Mouse (Mus musculus): Measurements from ENCODE around the gene Slc22a6. TPM values are rescaled to one million over a fixed set of nuclear protein-coding genes. Genes with fewer than 3 reads are reported as not detected.

Gene Slc22a6
- total RNA-seq (2021): not detected

DNA sequence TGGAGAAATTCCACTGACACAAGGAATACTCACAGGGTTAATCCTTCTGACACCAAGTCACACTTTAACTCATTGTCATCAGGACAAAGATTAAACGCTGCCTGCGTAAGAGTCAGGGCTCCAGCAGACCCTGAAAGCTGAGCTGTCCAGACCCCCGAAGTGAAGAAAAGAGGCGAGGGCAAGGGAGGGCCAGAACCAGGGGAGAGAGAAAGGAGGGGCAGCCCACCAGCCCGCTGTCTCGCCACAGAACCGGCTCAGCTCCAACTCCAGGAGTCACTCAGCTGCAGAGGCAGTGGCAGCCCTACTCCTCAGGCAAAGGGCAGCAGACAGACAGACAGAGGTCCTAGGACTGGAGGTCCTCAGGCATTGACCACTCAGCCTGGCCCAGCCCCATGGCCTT is at the start of gene Slc22a6:
Gene Slc22a6, plus strand, starts transcription at position 136 of the 400 bp plus-strand sequence.
- no peak for DNase-seq

- DNase-seq: peak; percentile 44
Measured at GRCm38 (mm10) chr19:8569453-8569863, 48.4 kb upstream of the Slc22a6 start.

GRCm38 (mm10) chr19:8570341-8571040 is 47.3 kb upstream of the Slc22a6 start:
- no peak for DNase-seq

GRCm38 (mm10) chr19:8571746-8572145 is 46.1 kb upstream of the Slc22a6 start:
- no peak for DNase-seq

GRCm38 (mm10) chr19:8572485-8572884 is 45.4 kb upstream of the Slc22a6 start:
- no peak for DNase-seq

DNA sequence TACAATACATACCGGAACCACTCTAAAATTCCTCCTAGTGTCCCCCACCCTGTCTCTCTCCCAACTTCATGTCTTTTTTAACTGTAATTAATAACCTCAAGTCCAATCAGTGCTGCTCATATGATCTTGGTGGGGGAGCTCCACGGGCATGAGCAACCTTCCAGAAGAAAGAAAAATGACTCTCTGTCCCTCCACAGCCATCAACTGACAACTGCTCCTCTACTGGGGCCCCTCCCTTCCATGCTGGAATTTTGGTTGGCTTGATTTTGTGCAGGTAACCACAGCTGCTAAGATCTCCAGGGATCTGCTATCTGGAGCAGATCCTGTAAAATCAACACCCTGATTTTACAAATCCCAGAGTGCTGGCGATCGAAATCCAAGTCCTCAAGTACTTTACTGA is 40.4 kb upstream of the Slc22a6 start:
- DNase-seq: no peak

DNA sequence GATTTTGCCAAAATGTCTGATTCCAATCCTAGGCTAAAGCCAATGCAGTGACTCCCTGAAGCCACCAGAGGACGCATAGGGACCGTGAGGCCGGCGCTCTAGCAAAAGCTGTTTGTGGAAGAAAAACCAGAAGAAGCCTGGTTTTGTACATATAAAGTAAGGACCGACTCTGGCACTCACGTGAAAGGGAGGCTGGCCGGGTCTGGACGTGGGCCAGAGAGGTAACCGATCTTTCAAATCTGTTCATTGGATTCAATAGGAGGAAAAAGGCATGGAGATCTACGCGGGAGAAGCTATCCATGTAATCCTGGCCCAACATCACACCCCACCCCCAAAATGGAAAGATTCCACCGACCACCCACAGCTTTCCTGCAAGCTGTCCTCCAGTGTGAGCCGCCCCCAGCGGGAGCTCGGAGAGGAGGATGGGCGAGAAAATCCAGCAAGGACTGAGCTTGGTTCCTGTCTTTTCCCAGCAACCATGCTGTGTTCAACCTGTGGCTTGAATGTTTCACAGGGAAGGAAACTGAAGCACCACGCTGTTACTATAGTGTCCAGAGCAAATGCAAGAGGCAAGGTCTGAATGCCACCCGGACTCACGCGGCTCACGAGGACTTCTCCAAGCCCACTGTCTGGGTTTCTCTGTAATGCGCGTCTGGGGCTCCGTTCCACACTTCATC is 39.4 kb upstream of the Slc22a6 start:
- DNase-seq: peak; percentile 69

GRCm38 (mm10) chr19:8578970-8579342 is 38.9 kb upstream of the Slc22a6 start:
- no peak for DNase-seq

DNA sequence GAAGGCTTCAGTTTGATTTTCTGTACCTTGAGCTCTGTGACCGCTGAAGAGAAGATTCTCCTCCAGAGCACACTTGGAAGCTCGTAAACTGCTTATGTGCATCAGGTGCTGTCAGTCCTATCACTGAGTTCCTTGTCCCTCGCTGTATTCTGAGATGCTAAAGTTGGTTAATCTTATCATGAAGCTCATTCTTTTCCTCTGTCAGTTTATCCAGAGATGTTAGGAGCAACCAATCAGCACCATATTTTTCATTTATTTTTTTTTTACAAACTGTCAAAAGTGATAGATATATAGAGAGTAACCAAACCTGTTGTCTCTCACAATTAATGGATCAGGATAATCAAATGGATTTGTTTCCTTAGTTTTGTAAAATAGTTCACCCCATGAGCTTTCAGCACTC is 32.5 kb upstream of the Slc22a6 start:
- no peak for DNase-seq

DNA sequence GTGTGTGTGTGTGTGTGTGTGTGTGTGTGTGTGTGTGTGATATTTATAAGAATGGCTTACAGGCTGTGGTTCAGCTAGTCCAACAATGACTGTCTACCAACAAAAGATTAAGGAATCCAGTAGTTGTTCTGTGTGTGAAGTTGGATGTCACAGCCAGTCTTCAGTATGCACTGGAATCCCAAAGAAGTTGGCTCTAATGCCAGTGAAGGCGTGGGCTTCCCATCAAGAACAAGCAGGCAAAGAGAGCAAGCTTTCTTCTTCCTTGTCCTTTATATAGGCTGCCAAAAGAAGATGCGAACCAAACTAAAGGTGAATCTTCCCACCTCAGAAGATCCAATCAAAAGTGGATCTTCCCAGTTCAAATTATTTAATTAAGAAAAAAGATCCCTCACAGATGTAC is 31.9 kb upstream of the Slc22a6 start:
- DNase-seq: no peak

- DNase-seq: no peak
Measured at GRCm38 (mm10) chr19:8586350-8586749, 31.5 kb upstream of the Slc22a6 start.

DNA sequence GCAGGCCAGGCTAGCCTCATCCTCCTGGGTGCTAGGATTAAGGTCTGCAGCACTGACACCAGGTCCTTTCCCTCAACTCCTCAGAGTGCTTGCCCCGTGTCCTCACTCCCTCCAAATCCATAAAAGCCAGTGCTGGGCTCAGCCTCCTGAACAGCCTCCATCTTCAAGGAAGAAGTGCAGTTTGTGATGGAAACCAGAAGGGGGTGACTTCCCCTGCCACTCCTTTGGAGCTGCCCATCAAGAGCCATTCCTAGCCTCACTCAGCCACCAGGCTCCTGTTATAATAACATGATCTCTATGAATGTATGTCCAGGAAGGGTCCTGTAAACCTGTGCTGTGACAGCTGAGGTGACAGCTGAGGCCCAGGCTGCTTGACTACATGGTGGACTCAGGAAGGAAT is 30.5 kb upstream of the Slc22a6 start:
- DNase-seq: no peak

DNA sequence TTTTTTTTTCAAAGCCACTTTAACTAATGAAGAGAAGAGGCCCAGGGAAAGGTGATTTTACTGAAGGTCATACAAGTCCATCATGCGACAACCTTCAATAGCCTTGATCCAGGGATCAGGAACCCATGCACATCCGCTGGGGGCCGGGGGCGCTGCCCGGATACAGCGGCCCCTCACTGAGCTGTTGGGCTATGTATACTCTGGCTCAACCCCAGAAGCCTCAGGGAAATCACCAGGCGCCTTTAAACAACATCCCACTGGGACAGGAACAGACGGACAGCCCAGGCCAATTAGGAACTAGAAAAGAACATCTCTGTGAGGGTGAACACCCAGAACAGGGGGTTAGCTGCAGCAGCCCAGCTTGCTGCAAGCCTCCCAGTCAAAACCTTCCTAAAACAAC is 26.9 kb upstream of the Slc22a6 start, which contains the start of gene Slc22a8:
Gene Slc22a8, plus strand, starts transcription at position 301 of the 400 bp plus-strand sequence.
- DNase-seq: no peak

DNA sequence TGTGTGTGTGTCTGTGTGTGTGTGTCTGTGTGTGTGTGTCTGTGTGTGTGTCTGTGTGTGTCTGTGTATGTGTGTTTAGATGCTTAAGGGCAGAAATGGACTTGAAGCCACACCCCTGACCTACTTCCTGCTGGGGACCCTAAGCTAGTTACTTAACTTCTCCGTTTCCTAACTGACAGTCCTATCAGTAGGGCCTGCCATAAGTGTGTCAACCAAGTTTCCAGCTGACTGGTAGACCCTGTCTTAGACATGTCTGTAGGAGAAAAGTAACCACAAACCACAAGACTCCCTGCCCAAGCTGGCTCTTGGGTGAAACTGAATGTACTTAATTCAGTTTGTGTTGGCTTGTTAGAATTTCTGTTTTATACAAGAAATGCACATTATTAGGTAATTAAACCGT is 25.7 kb upstream of the Slc22a6 start:
- no peak for DNase-seq

DNA sequence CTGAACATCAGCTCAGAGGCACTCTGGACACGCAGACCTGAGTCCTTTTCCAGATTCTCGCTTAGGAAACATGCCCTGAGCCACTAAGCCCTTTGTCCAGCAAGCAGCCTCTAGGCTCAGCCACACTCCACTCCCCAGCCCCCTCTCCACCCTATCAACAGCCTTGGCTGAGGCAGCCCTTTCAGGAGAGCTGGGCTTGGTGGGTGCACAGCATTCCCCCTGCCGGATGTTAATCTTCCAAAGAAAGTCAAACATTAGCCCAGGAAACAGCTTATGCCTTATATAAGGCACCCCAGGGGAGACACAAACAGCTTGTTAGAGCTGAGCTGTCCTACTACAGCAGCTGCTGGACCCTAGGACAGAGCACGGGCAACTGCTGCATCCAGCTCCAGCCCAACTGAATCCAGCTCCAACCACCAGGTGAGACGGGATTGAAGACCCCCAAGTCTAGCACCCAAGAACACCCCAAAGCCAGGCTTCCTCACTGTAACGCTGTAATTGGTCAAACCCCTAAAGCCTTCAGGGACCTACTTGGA is 24.9 kb upstream of the Slc22a6 start:
- DNase-seq: no peak

- no peak for DNase-seq
Measured at GRCm38 (mm10) chr19:8593833-8594232, 24.0 kb upstream of the Slc22a6 start.

DNA sequence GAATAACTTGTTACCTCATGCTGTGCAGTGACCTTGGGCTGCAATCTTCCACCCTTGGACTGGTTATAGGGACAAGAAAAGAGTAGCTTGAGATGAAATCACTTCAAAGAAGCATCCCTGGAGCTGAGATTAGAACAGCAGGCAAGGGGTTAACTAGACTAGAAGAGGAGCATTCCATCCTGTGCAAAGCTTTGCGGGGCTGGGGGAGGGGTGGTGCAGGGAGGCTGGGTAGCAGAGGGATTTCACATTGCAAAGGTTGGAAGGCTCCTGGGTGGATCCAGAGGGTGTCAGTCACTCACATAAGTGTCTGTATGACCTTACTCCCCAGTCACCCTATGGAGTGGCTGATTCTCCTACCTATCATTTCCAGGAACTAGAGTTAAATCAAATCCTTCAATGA is 23.3 kb upstream of the Slc22a6 start:
- DNase-seq: no peak

- no peak for DNase-seq
Measured at GRCm38 (mm10) chr19:8597269-8597668, 20.6 kb upstream of the Slc22a6 start.

- DNase-seq: no peak
Measured at GRCm38 (mm10) chr19:8599229-8599628, 18.6 kb upstream of the Slc22a6 start.

DNA sequence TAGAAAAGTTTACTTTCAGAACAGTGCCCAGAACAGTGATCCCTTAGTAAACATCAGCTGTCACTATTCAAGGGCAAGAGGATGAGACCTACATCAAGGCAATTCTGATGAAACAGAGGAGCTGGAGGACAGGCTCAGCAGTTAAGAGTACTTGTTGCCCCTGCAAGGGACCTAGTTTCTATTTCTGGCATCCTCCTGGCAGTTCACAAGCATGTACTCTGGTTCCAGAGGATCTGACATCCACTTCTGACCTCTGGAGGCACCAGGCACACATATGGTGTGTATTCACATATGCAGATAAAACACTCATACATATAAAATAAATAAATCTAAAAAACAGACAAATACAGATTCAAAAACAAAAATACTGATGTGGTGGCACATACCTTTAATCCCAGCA is 15.9 kb upstream of the Slc22a6 start:
- DNase-seq: no peak

GRCm38 (mm10) chr19:8602914-8603313 is 14.9 kb upstream of the Slc22a6 start:
- no peak for DNase-seq

DNA sequence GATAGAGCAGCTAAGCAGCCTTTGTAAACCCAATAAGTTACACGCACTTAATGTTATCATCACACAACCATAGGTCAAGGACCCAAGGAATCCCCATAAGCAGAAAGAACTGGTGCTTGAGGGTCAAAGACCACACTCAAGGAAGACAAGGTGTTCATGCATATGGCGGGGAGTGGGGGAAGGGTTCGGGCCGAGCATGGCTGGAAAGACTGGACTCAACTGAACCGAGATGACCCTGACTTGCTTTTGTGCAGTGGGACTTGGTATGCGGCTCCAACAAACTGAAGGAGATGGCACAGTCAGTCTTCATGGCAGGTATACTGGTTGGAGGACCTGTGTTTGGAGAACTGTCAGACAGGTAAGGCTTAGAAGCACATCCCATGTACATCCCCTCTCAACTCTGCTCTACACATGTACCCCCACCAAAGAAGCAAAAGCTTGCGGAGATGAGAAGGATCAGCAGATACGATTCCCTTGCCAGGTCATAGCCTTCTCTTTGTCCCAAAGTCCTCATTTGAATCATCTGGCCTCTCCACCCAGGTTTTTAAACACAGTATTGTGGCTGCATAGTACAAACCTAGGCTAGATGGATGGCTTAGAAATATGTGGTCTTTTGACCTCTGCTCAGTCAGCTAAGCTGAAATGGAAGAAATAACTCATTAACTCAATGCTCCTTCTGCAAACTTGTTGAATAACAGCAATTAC is 13.2 kb upstream of the Slc22a6 start:
- DNase-seq: no peak

- no peak for DNase-seq
Measured at GRCm38 (mm10) chr19:8605241-8605558, 12.6 kb upstream of the Slc22a6 start.
